Mouse (Mus musculus): ENCODE data around the gene Psme4. TPM values are rescaled to one million over a fixed set of nuclear protein-coding genes. Genes with fewer than 3 reads are reported as not detected.

Psme4 gene
- polyA plus RNA-seq, 1 experiment from 2014 or later = 35.3 TPM

- peaks cover 2% of the 10 kb centered on the region; the same call in 1 of the 2 replicates for H3K36me3 ChIP-seq (replicated peaks; ENCODE audit: control insufficient read depth, insufficient read depth, low read depth, low read length)
- H3K4me1 ChIP-seq (ENCODE audit: control insufficient read depth, insufficient read depth, low read length) = no peaks in the 10 kb centered on the region
- H3K9ac ChIP-seq (replicated peaks; ENCODE audit: low read length) = no peak overlapping the region
- H3K4me3 ChIP-seq (ENCODE audit: low read depth, low read length) = no peak overlapping the region
- no peaks in the 10 kb centered on the region for H3K9me3 ChIP-seq (replicated peaks; ENCODE audit: control insufficient read depth, low read length)
- H3K4me2 ChIP-seq (ENCODE audit: low read depth, low read length) = no peak overlapping the region
- DNase-seq (ENCODE audit: low spot score) = no peak
- H3K27me3 ChIP-seq (ENCODE audit: control insufficient read depth, insufficient read depth, low read length) = no peaks in the 10 kb centered on the region
- no peak overlapping the region for H3K27ac ChIP-seq (replicated peaks; ENCODE audit: low read depth, low read length)
- ATAC-seq (replicated peaks; ENCODE audit: insufficient number of reproducible peaks, low FRiP score, low TSS enrichment, low read depth) = no peak
Observed at GRCm38 (mm10) chr11:30872425-30872824, 100.9 kb downstream of the Psme4 start.

DNA sequence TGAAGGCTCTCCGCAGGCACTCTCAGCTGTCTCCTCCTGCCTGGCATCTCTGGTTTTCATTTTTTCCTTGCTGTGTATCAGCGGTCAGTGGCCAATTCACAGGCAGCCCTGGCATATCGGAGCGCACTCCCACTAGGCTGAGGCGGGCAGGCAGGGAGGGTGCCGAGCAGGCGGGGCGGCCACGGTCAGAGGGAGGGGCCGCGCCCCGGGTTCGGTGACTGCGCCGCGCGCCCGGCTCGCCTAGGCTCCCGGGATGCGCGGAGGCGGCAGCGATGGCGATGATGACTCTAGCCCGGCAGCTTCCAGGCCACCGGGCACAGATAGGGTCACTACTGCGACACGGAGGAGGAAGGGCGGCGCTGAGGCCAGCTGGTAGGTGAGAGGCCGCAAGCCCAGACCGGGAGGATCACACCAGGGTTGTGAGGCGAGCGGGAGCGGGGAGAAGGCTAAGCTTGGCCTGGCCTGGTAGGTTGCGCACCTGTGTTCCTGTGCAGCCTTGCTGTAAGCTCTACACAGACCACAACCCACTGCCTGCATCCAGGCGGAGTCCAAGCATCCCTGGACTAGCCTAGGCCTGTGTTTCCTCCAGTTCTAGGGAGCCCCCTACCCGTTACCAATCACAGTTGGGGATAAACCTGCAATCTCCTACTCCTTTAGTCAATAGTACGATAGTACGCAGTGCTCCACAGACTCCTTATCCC, 113.8 kb downstream of the Psme4 start, which contains the start of the genes Gpr75 and Asb3:
Gene Gpr75 (plus strand): TSS at position 188 of the 701 bp plus-strand sequence.
Gene Asb3 (plus strand): TSS at position 246 of the 701 bp plus-strand sequence.
- peak within 1 kb of the TSS; percentile 37 for H3K4me3 ChIP-seq (ENCODE audit: low read depth, low read length)
- WGBS = 4% methylated on average over 41 of the region's 41 CpGs
- ATAC-seq (replicated peaks; ENCODE audit: insufficient number of reproducible peaks, low FRiP score, low TSS enrichment, low read depth) (peak; percentile 97), DNase-seq (ENCODE audit: low spot score) (peak; percentile 61)
- H3K4me2 ChIP-seq (ENCODE audit: low read depth, low read length) = peak within 1 kb of the TSS; percentile 91
- H3K27me3 ChIP-seq (ENCODE audit: control insufficient read depth, insufficient read depth, low read length) = no peaks in the 10 kb centered on the region
- H3K36me3 ChIP-seq (replicated peaks; ENCODE audit: control insufficient read depth, insufficient read depth, low read depth, low read length) = no peaks in the 10 kb centered on the region
- no peak within 1 kb of the TSS for H3K27ac ChIP-seq (replicated peaks; ENCODE audit: low read depth, low read length)
- H3K4me1 ChIP-seq (ENCODE audit: control insufficient read depth, insufficient read depth, low read length) = no peaks in the 10 kb centered on the region
- H3K9ac ChIP-seq (replicated peaks; ENCODE audit: low read length) = peak within 1 kb of the TSS; percentile 68
- no peaks in the 10 kb centered on the region for H3K9me3 ChIP-seq (replicated peaks; ENCODE audit: control insufficient read depth, low read length)

DNA sequence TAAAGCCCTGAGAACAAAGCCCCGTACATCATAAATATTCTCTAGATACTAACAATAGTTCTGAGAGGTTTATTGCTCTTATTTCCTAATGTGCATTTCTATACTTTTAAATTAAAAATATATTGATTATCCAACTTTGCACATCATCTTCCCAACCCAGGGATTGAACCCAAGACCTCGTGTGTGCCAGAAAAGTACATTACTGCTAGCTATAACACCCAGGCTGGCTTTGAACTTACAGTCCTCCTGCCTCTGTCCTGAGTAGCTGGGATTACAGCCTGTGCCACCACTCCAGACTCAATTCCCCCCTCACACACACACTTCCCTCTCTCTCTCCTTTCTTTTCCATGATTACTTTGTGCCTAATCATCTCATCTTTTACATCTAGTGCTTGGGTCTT, 116.6 kb downstream of the Psme4 start:
- 93% methylated on average over 2 of the region's 2 CpGs for WGBS
- ATAC-seq (replicated peaks; ENCODE audit: insufficient number of reproducible peaks, low FRiP score, low TSS enrichment, low read depth) (no peak), DNase-seq (ENCODE audit: low spot score) (no peak)
- no peaks in the 10 kb centered on the region for H3K27me3 ChIP-seq (ENCODE audit: control insufficient read depth, insufficient read depth, low read length)
- no peaks in the 10 kb centered on the region for H3K4me1 ChIP-seq (ENCODE audit: control insufficient read depth, insufficient read depth, low read length)
- H3K36me3 ChIP-seq (replicated peaks; ENCODE audit: control insufficient read depth, insufficient read depth, low read depth, low read length) = no peaks in the 10 kb centered on the region
- no peak overlapping the region for H3K4me2 ChIP-seq (ENCODE audit: low read depth, low read length)
- H3K27ac ChIP-seq (replicated peaks; ENCODE audit: low read depth, low read length) = no peak overlapping the region
- no peak overlapping the region for H3K4me3 ChIP-seq (ENCODE audit: low read depth, low read length)
- H3K9me3 ChIP-seq (replicated peaks; ENCODE audit: control insufficient read depth, low read length) = no peaks in the 10 kb centered on the region
- H3K9ac ChIP-seq (replicated peaks; ENCODE audit: low read length) = no peak overlapping the region

DNA sequence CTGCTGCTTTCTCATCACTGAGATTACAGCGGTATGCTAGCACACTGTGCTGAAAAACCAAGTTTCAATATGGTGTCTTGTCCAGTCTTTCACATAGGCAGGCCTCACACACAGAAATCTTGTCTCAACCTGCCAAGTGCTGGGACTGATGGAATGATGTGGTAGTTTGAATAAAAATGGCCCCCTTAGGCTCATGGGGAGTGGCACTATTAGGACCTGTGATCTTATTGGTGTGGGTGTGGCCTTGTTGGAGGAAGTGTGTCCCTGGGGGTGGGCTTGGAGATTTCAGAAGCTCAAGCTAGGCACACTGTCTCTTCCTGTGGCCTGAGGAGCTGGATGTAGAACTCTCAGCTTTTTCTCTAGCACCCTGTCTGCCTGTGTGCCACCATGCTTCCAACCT, 124.7 kb downstream of the Psme4 start:
- Histone ChIP-seq H3K27ac (replicated peaks; ENCODE audit: low read depth, low read length) (no peak overlapping the region), H3K4me2 (ENCODE audit: low read depth, low read length) (no peak overlapping the region), H3K36me3 (replicated peaks; ENCODE audit: control insufficient read depth, insufficient read depth, low read depth, low read length) (no peaks in the 10 kb centered on the region), H3K4me1 (ENCODE audit: control insufficient read depth, insufficient read depth, low read length) (no peaks in the 10 kb centered on the region), H3K4me3 (ENCODE audit: low read depth, low read length) (no peak overlapping the region), H3K9ac (replicated peaks; ENCODE audit: low read length) (no peak overlapping the region), H3K27me3 (ENCODE audit: control insufficient read depth, insufficient read depth, low read length) (no peaks in the 10 kb centered on the region), H3K9me3 (replicated peaks; ENCODE audit: control insufficient read depth, low read length) (no peaks in the 10 kb centered on the region)
- 93% methylated on average over 1 of the region's 1 CpGs for WGBS
- ATAC-seq (replicated peaks; ENCODE audit: insufficient number of reproducible peaks, low FRiP score, low TSS enrichment, low read depth) (no peak), DNase-seq (ENCODE audit: low spot score) (no peak)

- Histone ChIP-seq H3K4me3 (ENCODE audit: low read depth, low read length) (no peak overlapping the region), H3K4me2 (ENCODE audit: low read depth, low read length) (no peak overlapping the region), H3K27ac (replicated peaks; ENCODE audit: low read depth, low read length) (no peak overlapping the region), H3K4me1 (ENCODE audit: control insufficient read depth, insufficient read depth, low read length) (no peaks in the 10 kb centered on the region), H3K9me3 (replicated peaks; ENCODE audit: control insufficient read depth, low read length) (no peaks in the 10 kb centered on the region), H3K36me3 (replicated peaks; ENCODE audit: control insufficient read depth, insufficient read depth, low read depth, low read length) (no peaks in the 10 kb centered on the region), H3K27me3 (ENCODE audit: control insufficient read depth, insufficient read depth, low read length) (no peaks in the 10 kb centered on the region), H3K9ac (replicated peaks; ENCODE audit: low read length) (no peak overlapping the region)
- DNase-seq (ENCODE audit: low spot score) = no peak
- no peak for ATAC-seq (replicated peaks; ENCODE audit: insufficient number of reproducible peaks, low FRiP score, low TSS enrichment, low read depth)
Observed at GRCm38 (mm10) chr11:30899312-30899711, 127.8 kb downstream of the Psme4 start.

GRCm38 (mm10) chr11:30912311-30912710, 140.8 kb downstream of the Psme4 start:
- Histone ChIP-seq H3K4me1 (ENCODE audit: control insufficient read depth, insufficient read depth, low read length) (no peaks in the 10 kb centered on the region), H3K4me3 (ENCODE audit: low read depth, low read length) (no peak overlapping the region), H3K36me3 (replicated peaks; ENCODE audit: control insufficient read depth, insufficient read depth, low read depth, low read length) (no peaks in the 10 kb centered on the region), H3K4me2 (ENCODE audit: low read depth, low read length) (no peak overlapping the region), H3K27ac (replicated peaks; ENCODE audit: low read depth, low read length) (no peak overlapping the region), H3K9me3 (replicated peaks; ENCODE audit: control insufficient read depth, low read length) (no peaks in the 10 kb centered on the region), H3K9ac (replicated peaks; ENCODE audit: low read length) (no peak overlapping the region), H3K27me3 (ENCODE audit: control insufficient read depth, insufficient read depth, low read length) (no peaks in the 10 kb centered on the region)
- 87% methylated on average over 3 of the region's 3 CpGs for WGBS
- no peak for DNase-seq (ENCODE audit: low spot score)
- ATAC-seq (replicated peaks; ENCODE audit: insufficient number of reproducible peaks, low FRiP score, low TSS enrichment, low read depth) = no peak

- DNase-seq (ENCODE audit: low spot score) (no peak), ATAC-seq (replicated peaks; ENCODE audit: insufficient number of reproducible peaks, low FRiP score, low TSS enrichment, low read depth) (no peak)
- H3K9me3 ChIP-seq (replicated peaks; ENCODE audit: control insufficient read depth, low read length) = no peaks in the 10 kb centered on the region
- no peaks in the 10 kb centered on the region for H3K4me1 ChIP-seq (ENCODE audit: control insufficient read depth, insufficient read depth, low read length)
- H3K4me2 ChIP-seq (ENCODE audit: low read depth, low read length) = no peak overlapping the region
- H3K27me3 ChIP-seq (ENCODE audit: control insufficient read depth, insufficient read depth, low read length) = no peaks in the 10 kb centered on the region
- H3K27ac ChIP-seq (replicated peaks; ENCODE audit: low read depth, low read length) = no peak overlapping the region
- WGBS = 79% methylated on average over 1 of the region's 1 CpGs
- H3K4me3 ChIP-seq (ENCODE audit: low read depth, low read length) = no peak overlapping the region
- H3K9ac ChIP-seq (replicated peaks; ENCODE audit: low read length) = no peak overlapping the region
- no peaks in the 10 kb centered on the region for H3K36me3 ChIP-seq (replicated peaks; ENCODE audit: control insufficient read depth, insufficient read depth, low read depth, low read length)
Observed at GRCm38 (mm10) chr11:30920641-30921040, 149.1 kb downstream of the Psme4 start.

DNA sequence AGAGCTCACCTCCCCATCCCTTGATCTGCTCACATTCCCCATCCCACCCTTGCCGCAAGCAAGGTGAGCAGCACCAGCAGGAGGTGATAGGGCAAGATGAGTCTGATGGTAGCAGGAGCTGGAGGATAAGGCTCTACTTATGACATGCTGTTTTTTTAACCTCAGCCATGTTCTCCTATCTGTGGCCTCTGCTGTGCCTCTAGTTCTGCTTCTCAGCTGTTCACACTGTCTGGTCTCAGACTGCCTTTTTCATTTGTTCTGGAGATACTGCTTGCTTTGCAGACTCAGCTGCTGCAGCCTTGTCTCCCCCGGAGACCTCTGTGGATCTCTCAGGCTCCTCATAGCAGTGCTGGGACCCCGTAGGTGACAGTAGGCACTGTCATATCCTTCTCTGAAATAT, 151.8 kb downstream of the Psme4 start:
- 93% methylated on average over 3 of the region's 3 CpGs for WGBS
- DNase-seq (ENCODE audit: low spot score) (no peak), ATAC-seq (replicated peaks; ENCODE audit: insufficient number of reproducible peaks, low FRiP score, low TSS enrichment, low read depth) (no peak)
- no peaks in the 10 kb centered on the region for H3K9me3 ChIP-seq (replicated peaks; ENCODE audit: control insufficient read depth, low read length)
- no peaks in the 10 kb centered on the region for H3K4me1 ChIP-seq (ENCODE audit: control insufficient read depth, insufficient read depth, low read length)
- no peak overlapping the region for H3K27ac ChIP-seq (replicated peaks; ENCODE audit: low read depth, low read length)
- H3K4me2 ChIP-seq (ENCODE audit: low read depth, low read length) = no peak overlapping the region
- H3K36me3 ChIP-seq (replicated peaks; ENCODE audit: control insufficient read depth, insufficient read depth, low read depth, low read length) = no peaks in the 10 kb centered on the region
- H3K27me3 ChIP-seq (ENCODE audit: control insufficient read depth, insufficient read depth, low read length) = no peaks in the 10 kb centered on the region
- H3K4me3 ChIP-seq (ENCODE audit: low read depth, low read length) = no peak overlapping the region
- no peak overlapping the region for H3K9ac ChIP-seq (replicated peaks; ENCODE audit: low read length)
